Mouse (Mus musculus) lung, postnatal 0 days (tissue): ENCODE data around the gene Alox8.

Experiments
- CTCF ChIP-seq: IDR thresholded peaks from 2 replicates; pipeline ENCODE4 v1.5.1; 2016; ENCODE audit warnings: antibody characterized with exemption, mild to moderate bottlenecking
- EP300 ChIP-seq: IDR thresholded peaks from 2 replicates; pipeline ENCODE4 v1.6.1; 2016; ENCODE audit warnings: antibody characterized with exemption, mild to moderate bottlenecking, control low read depth

GRCm38 (mm10) chr11:69230420-69230819 is 32.8 kb upstream of the Alox8 start:
- TF ChIP-seq CTCF (no peak), EP300 (no peak)
